Mouse (Mus musculus) forebrain, embryonic 16.5 days (tissue): ENCODE data around the gene Slc38a10. TPM values are rescaled to one million over a fixed set of nuclear protein-coding genes. Genes with fewer than 3 reads are reported as not detected.

Source experiments
- ATAC-seq: fragments of 200-750 bp; cut with Nextera tagmentation; 2 replicates; pipeline ENCODE4 v1.8.0; 2017; ENCODE audit warnings: mild to moderate bottlenecking, moderate library complexity
- H3K27ac ChIP-seq: fragments of 300-500 bp; sonication (generic); 2 replicates; pipeline ENCODE4 v1.5.1; 2014; ENCODE audit warnings: low read length, control low read depth
- H3K27me3 ChIP-seq: fragments of 300-500 bp; sonication (generic); replicated peaks from 2 replicates; pipeline ENCODE4 v1.6.1; 2014; ENCODE audit warnings: low read length; ENCODE audit not compliant: control insufficient read depth, insufficient read depth
- H3K36me3 ChIP-seq: fragments of 300-500 bp; sonication (generic); 2 replicates; pipeline ENCODE4 v1.6.1; 2014; ENCODE audit not compliant: control insufficient read depth, insufficient read depth
- H3K4me1 ChIP-seq: fragments of 300-500 bp; sonication (generic); replicated peaks from 2 replicates; pipeline ENCODE4 v1.6.1; 2014; ENCODE audit warnings: low read length; ENCODE audit not compliant: control insufficient read depth, insufficient read depth
- H3K4me2 ChIP-seq: fragments of 300-500 bp; sonication (generic); 2 replicates; pipeline ENCODE4 v1.6.1; 2014; ENCODE audit warnings: mild to moderate bottlenecking, low read length, control low read depth
- H3K4me3 ChIP-seq: fragments of 300-500 bp; sonication (generic); replicated peaks from 2 replicates; pipeline ENCODE4 v1.5.1; 2014; ENCODE audit warnings: mild to moderate bottlenecking, low read length, control low read depth
- H3K9ac ChIP-seq: fragments of 300-500 bp; sonication (generic); replicated peaks from 2 replicates; pipeline ENCODE4 v1.6.1; 2014; ENCODE audit warnings: low read depth, low read length, control low read depth
- H3K9me3 ChIP-seq: fragments of 300-500 bp; sonication (generic); 2 replicates; pipeline ENCODE4 v1.6.1; 2016; ENCODE audit warnings: low read length; ENCODE audit not compliant: control insufficient read depth
- WGBS: fragments of 180-500 bp; shearing (Covaris S2); extraction: QIAGEN DNeasy Blood & Tissue Kit; methylation state at CpG from one replicate; pipeline ENCODE4 v1.1.7; 2014; 5-methylcytosine and 5-hydroxymethylcytosine counted together
- polyA plus RNA-seq: library from polyadenylated mRNA; unstranded; fragments of >200 nt; fragmentation: Nextera tagmentation; extraction: Ambion mirVana; gene quantifications from 2 replicates; pipeline ENCODE4 v1.2.1, GENCODE M21; 2015

The Slc38a10 gene
- polyA plus RNA-seq, 1 experiment from 2014 or later = 110 TPM

DNA sequence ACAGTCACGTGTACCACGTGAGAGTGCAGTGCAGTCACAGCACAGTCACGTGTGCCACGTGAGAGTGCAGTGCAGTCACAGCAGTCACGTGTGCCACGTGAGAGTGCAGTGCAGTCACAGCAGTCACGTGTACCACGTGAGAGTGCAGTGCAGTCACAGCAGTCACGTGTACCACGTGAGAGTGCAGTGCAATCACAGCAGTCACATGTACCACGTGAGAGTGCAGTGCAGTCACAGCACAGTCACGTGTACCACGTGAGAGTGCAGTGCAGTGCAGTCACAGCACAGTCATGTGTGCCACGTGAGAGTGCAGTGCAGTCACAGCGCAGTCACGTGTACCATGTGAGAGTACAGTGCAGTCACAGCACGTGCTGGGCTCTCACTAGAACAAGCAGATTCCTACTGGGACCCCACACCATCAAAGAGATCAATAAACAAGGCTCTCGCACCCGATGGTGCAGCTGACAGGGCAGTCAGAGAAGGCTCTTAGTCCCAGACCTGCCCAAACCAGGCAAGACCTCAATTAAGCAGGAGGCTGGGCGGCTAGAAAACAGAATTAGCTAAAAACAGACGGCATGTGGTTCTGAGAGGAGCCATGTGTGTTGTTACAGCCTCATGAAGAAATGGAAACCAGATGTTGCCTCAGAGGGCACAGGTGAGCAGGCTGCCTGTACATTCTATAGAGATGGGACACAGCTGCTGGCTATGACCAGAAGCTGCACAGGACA is 36.5 kb downstream of the Slc38a10 start:
- Histone ChIP-seq H3K27me3 (no peaks in the 10 kb centered on the region), H3K27ac (no peak overlapping the region), H3K4me3 (no peak overlapping the region), H3K9ac (no peak overlapping the region), H3K36me3 (no peaks in the 10 kb centered on the region), H3K4me1 (0 out of 2 replicates have a peak, but pooled peaks cover 3% of the 10 kb centered on the region), H3K4me2 (no peak overlapping the region), H3K9me3 (no peaks in the 10 kb centered on the region)
- ATAC-seq = no peak
- 95% methylated on average over 21 of the region's 21 CpGs for WGBS

DNA sequence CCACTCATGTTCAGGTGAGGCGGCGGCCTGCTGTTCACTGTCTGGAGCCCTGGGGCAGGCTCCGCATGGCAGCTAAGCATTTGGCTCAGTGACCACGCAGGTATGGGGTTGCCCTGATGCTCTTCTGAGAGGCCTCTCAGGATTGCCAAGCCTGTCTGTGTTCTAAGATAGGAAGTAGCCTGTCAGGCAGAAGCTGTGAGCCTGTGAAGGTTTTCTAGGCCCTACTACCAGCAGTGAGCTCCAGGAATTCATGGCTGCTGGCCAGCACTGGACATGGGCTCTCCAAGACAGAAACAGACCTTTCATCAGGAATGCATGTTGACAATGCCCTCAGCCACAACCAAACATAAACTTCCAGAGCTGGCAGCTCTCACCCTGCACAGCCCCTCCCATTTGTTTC is 39.0 kb downstream of the Slc38a10 start:
- 0 out of 2 replicates have a peak, but pooled peaks cover 3% of the 10 kb centered on the region for H3K4me1 ChIP-seq
- no peak overlapping the region for H3K4me2 ChIP-seq
- H3K9me3 ChIP-seq = no peaks in the 10 kb centered on the region
- no peaks in the 10 kb centered on the region; the same call in 1 of the 2 replicates for H3K36me3 ChIP-seq
- no peaks in the 10 kb centered on the region for H3K27me3 ChIP-seq
- no peak overlapping the region for H3K9ac ChIP-seq
- 94% methylated on average over 4 of the region's 4 CpGs for WGBS
- H3K4me3 ChIP-seq = no peak overlapping the region
- H3K27ac ChIP-seq = no peak overlapping the region
- ATAC-seq = no peak

DNA sequence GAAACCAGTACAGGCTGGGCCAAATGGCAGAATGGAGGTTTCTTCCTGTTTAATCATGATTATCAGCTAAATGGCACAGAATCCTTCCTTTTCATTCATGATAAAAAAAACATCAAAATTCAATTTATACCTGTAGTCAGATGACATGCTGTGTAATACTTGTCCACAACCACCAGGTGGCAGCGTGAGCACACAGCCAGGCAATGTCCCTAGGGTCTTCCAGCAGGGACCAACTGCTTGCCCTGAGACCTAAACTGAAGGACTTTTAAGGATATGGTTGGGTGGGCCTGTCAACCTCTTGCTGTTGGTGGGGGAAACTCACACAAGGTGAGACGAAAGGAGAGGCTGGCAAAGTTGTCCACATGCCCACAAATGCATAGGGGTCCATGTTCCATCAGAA is 40.1 kb downstream of the Slc38a10 start:
- no peak; the same call in 1 of the 2 replicates for ATAC-seq
- no peak overlapping the region for H3K4me2 ChIP-seq
- H3K27me3 ChIP-seq = no peaks in the 10 kb centered on the region
- no peaks in the 10 kb centered on the region for H3K9me3 ChIP-seq
- no peak overlapping the region for H3K4me3 ChIP-seq
- H3K4me1 ChIP-seq = 0 out of 2 replicates have a peak, but pooled peaks cover 3% of the 10 kb centered on the region
- no peak overlapping the region for H3K27ac ChIP-seq
- no peaks in the 10 kb centered on the region; the same call in 1 of the 2 replicates for H3K36me3 ChIP-seq
- 5% methylated on average over 2 of the region's 2 CpGs for WGBS
- no peak overlapping the region for H3K9ac ChIP-seq

DNA sequence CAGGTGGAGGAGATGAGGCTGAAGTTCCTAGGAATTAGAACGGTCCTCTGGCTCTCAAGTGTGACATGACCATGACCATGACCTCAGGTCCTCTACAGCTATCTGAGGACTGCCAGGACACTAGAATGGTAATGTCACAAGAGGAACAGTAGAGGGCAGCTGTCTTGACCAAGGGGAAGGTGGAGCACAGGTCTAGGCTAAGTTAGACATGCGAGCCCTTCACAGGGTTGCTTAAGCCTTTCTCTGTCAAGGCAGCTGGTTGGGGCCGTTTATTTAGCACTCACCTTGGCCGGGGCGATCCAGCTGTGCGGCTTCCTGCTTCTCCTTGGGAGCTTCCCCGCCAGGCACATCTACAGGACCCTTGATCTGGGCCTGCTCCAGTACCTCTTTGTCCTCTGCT is 40.6 kb downstream of the Slc38a10 start:
- Histone ChIP-seq H3K4me3 (no peak overlapping the region), H3K9ac (no peak overlapping the region), H3K9me3 (no peaks in the 10 kb centered on the region), H3K4me2 (no peak overlapping the region), H3K4me1 (0 out of 2 replicates have a peak, but pooled peaks cover 3% of the 10 kb centered on the region), H3K36me3 (no peaks in the 10 kb centered on the region; the same call in 1 of the 2 replicates), H3K27ac (no peak overlapping the region), H3K27me3 (no peaks in the 10 kb centered on the region)
- 75% methylated on average over 7 of the region's 7 CpGs for WGBS
- ATAC-seq = no peak

DNA sequence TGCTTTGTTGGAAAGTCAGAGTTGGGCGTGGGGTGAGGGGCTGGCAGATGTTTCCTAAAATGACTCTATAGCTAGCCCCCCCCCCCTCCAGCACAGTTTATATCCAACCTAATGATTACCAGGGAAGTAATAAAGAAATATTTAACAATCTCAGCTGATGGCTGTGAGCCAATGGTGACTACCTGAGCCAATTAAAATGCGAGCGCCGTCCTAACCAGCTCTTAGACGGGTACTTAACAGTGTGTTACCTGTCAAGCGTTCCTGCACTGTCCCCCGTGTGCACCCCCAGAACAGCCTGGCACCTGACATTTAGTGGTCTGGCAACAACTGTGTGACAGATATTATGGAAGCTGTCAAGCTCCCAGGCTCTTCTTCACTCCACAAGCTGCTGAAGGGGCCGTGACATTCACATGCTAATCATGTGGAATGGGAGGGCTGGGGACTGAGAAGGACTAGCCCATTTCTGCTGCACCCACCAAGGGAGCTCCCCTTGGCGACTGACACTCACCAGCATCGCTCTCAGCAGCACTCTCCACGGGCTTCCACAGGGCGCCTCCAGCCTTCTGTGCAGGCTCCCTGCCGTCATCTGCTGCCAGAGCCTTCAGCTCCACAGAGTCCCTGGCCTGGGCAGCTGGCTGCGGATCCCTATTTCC is 41.5 kb downstream of the Slc38a10 start:
- Histone ChIP-seq H3K27me3 (no peaks in the 10 kb centered on the region), H3K9ac (no peak overlapping the region), H3K36me3 (no peaks in the 10 kb centered on the region; the same call in 1 of the 2 replicates), H3K9me3 (no peaks in the 10 kb centered on the region), H3K4me1 (0 out of 2 replicates have a peak, but pooled peaks cover 3% of the 10 kb centered on the region), H3K4me3 (no peak overlapping the region), H3K27ac (no peak overlapping the region), H3K4me2 (no peak overlapping the region)
- 61% methylated on average over 14 of the region's 14 CpGs for WGBS
- ATAC-seq = no peak

DNA sequence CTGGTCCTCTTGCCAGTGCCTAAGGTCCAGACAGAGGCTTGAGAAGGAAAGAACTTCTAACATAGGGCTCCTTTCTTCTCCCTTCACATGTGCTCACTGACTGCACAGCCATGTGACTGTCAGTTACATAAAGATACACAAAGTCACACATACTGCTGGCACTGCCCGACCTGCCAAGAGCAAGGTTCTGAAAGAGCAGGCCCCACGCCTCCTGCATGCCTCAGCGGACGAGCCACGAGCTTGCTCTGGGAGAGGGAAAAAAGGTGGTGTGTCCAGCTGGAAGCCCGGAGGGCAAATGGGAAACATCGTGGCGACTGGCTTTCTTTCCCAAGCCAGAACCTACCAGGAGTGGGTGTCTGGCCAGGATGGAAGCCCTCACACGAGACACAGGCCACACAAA is 43.4 kb downstream of the Slc38a10 start:
- Histone ChIP-seq H3K27ac (no peak overlapping the region), H3K27me3 (no peaks in the 10 kb centered on the region), H3K4me1 (0 out of 2 replicates have a peak, but pooled peaks cover 3% of the 10 kb centered on the region), H3K9me3 (no peaks in the 10 kb centered on the region), H3K4me2 (no peak overlapping the region), H3K9ac (no peak overlapping the region), H3K4me3 (no peak overlapping the region), H3K36me3 (no peaks in the 10 kb centered on the region; the same call in 1 of the 2 replicates)
- no peak for ATAC-seq
- 83% methylated on average over 9 of the region's 9 CpGs for WGBS

DNA sequence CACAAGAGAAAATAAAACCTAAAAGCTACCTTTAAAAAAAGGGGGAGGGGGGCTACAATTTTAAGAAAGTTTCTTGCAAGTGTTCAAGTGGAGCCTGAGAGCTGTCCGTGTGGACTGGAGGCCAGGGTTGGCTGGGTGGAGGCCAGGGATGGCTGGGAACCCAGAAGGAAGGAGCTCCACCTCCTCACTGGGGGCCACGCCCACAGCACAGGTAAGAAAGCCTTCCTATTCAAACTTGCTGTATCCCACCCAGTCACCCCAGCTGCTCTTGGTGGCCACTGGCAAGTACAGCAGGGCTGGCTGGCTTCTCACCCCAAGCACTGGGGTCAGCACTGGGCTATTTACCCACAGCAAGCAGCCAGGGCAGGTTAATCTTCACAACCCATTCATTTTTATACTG is 44.1 kb downstream of the Slc38a10 start:
- H3K4me1 ChIP-seq = 0 out of 2 replicates have a peak, but pooled peaks cover 3% of the 10 kb centered on the region
- H3K9ac ChIP-seq = no peak overlapping the region
- H3K4me2 ChIP-seq = no peak overlapping the region
- no peaks in the 10 kb centered on the region for H3K27me3 ChIP-seq
- no peak overlapping the region for H3K27ac ChIP-seq
- no peaks in the 10 kb centered on the region for H3K9me3 ChIP-seq
- 68% methylated on average over 2 of the region's 2 CpGs for WGBS
- no peak for ATAC-seq
- H3K4me3 ChIP-seq = no peak overlapping the region
- H3K36me3 ChIP-seq = no peaks in the 10 kb centered on the region; the same call in 1 of the 2 replicates

DNA sequence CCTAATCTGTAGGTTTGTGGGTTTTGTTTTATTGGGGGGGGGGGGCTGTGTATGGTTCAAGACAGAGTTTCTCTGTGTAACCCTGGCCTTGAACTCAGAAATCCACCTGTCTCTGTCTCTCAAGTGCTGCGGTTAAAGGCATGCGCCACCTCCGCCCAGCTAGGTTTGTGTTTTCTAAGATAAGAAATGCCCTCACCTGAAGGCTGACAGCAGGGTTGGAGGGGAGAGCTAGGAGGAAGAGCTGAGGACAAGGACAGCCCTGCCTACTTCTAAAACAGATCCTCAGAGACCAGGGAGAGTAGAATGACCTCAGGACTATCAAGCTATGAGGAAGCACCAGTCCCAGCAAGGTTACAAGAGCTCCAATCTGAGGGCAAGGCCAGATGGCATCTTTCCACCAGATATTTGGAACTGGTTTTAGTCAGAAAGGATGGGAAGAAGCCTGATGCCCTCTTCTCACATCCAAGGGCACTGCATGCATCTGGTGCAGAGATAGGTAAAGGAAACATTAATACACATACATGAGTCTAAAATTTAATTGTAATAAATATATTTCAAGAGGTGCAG is 47.6 kb downstream of the Slc38a10 start:
- H3K36me3 ChIP-seq = no peaks in the 10 kb centered on the region; the same call in 1 of the 2 replicates
- 97% methylated on average over 3 of the region's 3 CpGs for WGBS
- no peak overlapping the region for H3K9ac ChIP-seq
- peaks cover 10% of the 10 kb centered on the region for H3K4me1 ChIP-seq
- no peaks in the 10 kb centered on the region for H3K9me3 ChIP-seq
- ATAC-seq = no peak
- no peak overlapping the region for H3K4me3 ChIP-seq
- H3K27me3 ChIP-seq = no peaks in the 10 kb centered on the region
- H3K27ac ChIP-seq = no peak overlapping the region
- H3K4me2 ChIP-seq = no peak overlapping the region

DNA sequence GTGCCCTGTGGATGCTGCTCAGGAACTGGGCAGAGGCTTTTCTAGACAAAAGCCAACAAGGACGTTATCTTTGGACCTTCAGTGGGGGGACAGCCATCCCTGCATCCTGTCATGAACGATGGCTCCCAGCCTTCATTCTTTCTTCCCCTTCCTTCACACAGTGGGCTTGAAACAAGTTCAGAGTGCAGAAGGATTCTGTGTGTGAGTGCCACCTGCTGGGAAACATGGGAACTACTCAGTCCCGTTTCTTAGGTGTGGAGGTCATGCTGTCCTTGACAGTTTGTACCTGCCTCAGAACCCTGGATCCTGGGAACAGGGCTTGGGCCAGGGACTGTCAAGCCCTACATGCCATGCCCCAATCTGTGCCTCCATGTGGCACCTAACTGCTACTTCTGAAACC is 50.1 kb downstream of the Slc38a10 start:
- no peaks in the 10 kb centered on the region for H3K9me3 ChIP-seq
- H3K27me3 ChIP-seq = no peaks in the 10 kb centered on the region
- no peak for ATAC-seq
- H3K4me1 ChIP-seq = peaks cover 20% of the 10 kb centered on the region
- 1% methylated on average over 3 of the region's 3 CpGs for WGBS
- no peak overlapping the region for H3K9ac ChIP-seq
- H3K4me3 ChIP-seq = no peak overlapping the region
- no peaks in the 10 kb centered on the region for H3K36me3 ChIP-seq
- H3K4me2 ChIP-seq = no peak overlapping the region
- no peak overlapping the region for H3K27ac ChIP-seq
